Mouse (Mus musculus) liver, postnatal 0 days (tissue): ENCODE measurements at regions not wholly inside any gene's neighbourhood (a gene's known extent, or its start where the extent isn't known, plus 50 kb on each side); places are given as distances from the start of the nearest gene placed in this dataset.

Experiments used
- CTCF ChIP-seq: sonication (generic); IDR thresholded peaks from 2 replicates; pipeline ENCODE4 v1.5.1; 2016; ENCODE audit warnings: antibody characterized with exemption, low read depth
- EP300 ChIP-seq: IDR thresholded peaks from 2 replicates; pipeline ENCODE4 v1.6.1; 2016; ENCODE audit warnings: antibody characterized with exemption, low read depth, mild to moderate bottlenecking

GRCm38 (mm10) chr8:11098790-11099590 lies 90.7 kb upstream of the Irs2 start:
- TF ChIP-seq CTCF (no peak), EP300 (no peak)
